Mouse (Mus musculus) intestine, postnatal 0 days (tissue): ENCODE results near the gene Ptprg. TPM values are rescaled to one million over a fixed set of nuclear protein-coding genes. Genes with fewer than 3 reads are reported as not detected.

Experiments
- ATAC-seq: fragments of 200-750 bp; cut with Nextera tagmentation; 2 replicates; pipeline ENCODE4 v1.8.0; 2017; ENCODE audit warnings: mild to moderate bottlenecking, moderate TSS enrichment, moderate library complexity
- H3K27ac ChIP-seq: fragments of 300-500 bp; sonication (generic); 2 replicates; pipeline ENCODE4 v1.5.1; 2014; ENCODE audit warnings: mild to moderate bottlenecking, low read depth, low read length, moderate library complexity
- H3K27me3 ChIP-seq: fragments of 300-500 bp; sonication (generic); replicated peaks from 2 replicates; pipeline ENCODE4 v1.6.1; 2014; ENCODE audit warnings: low read length, mixed read lengths; ENCODE audit not compliant: control insufficient read depth, insufficient read depth
- H3K36me3 ChIP-seq: fragments of 300-500 bp; sonication (generic); 2 replicates; pipeline ENCODE4 v1.6.1; 2014; ENCODE audit warnings: mild to moderate bottlenecking, moderate library complexity; ENCODE audit not compliant: control insufficient read depth, insufficient read depth
- H3K4me1 ChIP-seq: fragments of 300-500 bp; sonication (generic); replicated peaks from 2 replicates; pipeline ENCODE4 v1.6.1; 2014; ENCODE audit warnings: antibody characterized with exemption, low read length, mixed read lengths; ENCODE audit not compliant: control insufficient read depth, insufficient read depth
- H3K4me2 ChIP-seq: fragments of 300-500 bp; sonication (generic); replicated peaks from 2 replicates; pipeline ENCODE4 v1.6.1; 2014; ENCODE audit warnings: low read depth, mild to moderate bottlenecking, moderate library complexity
- H3K4me3 ChIP-seq: fragments of 300-500 bp; sonication (generic); 2 replicates; pipeline ENCODE4 v1.5.1; 2014; ENCODE audit warnings: low read depth, low read length
- H3K9ac ChIP-seq: fragments of 300-500 bp; sonication (generic); 2 replicates; pipeline ENCODE4 v1.6.1; 2014; ENCODE audit warnings: mild to moderate bottlenecking, low read depth, low read length
- H3K9me3 ChIP-seq: fragments of 300-500 bp; sonication (generic); 2 replicates; pipeline ENCODE4 v1.6.1; 2016; ENCODE audit warnings: mixed run types; ENCODE audit not compliant: control insufficient read depth
- CTCF ChIP-seq: sonication (generic); IDR thresholded peaks from 2 replicates; pipeline ENCODE4 v1.5.1; 2016; ENCODE audit warnings: low read depth, mild to moderate bottlenecking, control low read depth, antibody characterized with exemption, moderate library complexity
- WGBS: fragments of 180-500 bp; shearing (Covaris S2); extraction: QIAGEN DNeasy Blood & Tissue Kit; methylation state at CpG from one replicate; pipeline ENCODE4 v1.1.7; 2014; 5-methylcytosine and 5-hydroxymethylcytosine counted together
- polyA plus RNA-seq: library from polyadenylated mRNA; unstranded; fragments of >200 nt; fragmentation: Nextera tagmentation; extraction: Ambion mirVana; gene quantifications from 2 replicates; pipeline ENCODE4 v1.2.1, GENCODE M21; 2015

Ptprg gene
- polyA plus RNA-seq, 1 experiment from 2014 or later: 3.7 TPM

- H3K4me1 ChIP-seq: no peaks in the 10 kb centered on the region
- no peak overlapping the region for H3K4me2 ChIP-seq
- no peak for TF ChIP-seq CTCF
- H3K27ac ChIP-seq: no peak overlapping the region
- no peak overlapping the region for H3K4me3 ChIP-seq
- H3K27me3 ChIP-seq: no peaks in the 10 kb centered on the region
- WGBS: 64% methylated on average over 5 of the region's 5 CpGs
- no peaks in the 10 kb centered on the region for H3K36me3 ChIP-seq
- no peaks in the 10 kb centered on the region for H3K9me3 ChIP-seq
- H3K9ac ChIP-seq: no peak overlapping the region
- ATAC-seq: no peak
These were observed 330.7 kb downstream of the Ptprg start for GRCm38 (mm10) chr14:11883995-11884394.

GRCm38 (mm10) chr14:11886417-11886816, 333.1 kb downstream of the Ptprg start:
- no peaks in the 10 kb centered on the region for H3K27me3 ChIP-seq
- H3K27ac ChIP-seq: no peak overlapping the region
- WGBS: 59% methylated on average over 3 of the region's 3 CpGs
- H3K4me1 ChIP-seq: no peaks in the 10 kb centered on the region
- no peak overlapping the region for H3K4me2 ChIP-seq
- TF ChIP-seq CTCF: no peak
- no peak overlapping the region for H3K9ac ChIP-seq
- no peak overlapping the region for H3K4me3 ChIP-seq
- no peak for ATAC-seq
- no peaks in the 10 kb centered on the region for H3K36me3 ChIP-seq
- H3K9me3 ChIP-seq: no peaks in the 10 kb centered on the region

GRCm38 (mm10) chr14:11890890-11891289, 337.6 kb downstream of the Ptprg start:
- Histone ChIP-seq H3K9me3 (no peaks in the 10 kb centered on the region), H3K4me3 (no peak overlapping the region), H3K36me3 (no peaks in the 10 kb centered on the region), H3K4me1 (no peaks in the 10 kb centered on the region), H3K27me3 (no peaks in the 10 kb centered on the region), H3K4me2 (no peak overlapping the region), H3K9ac (no peak overlapping the region), H3K27ac (no peak overlapping the region)
- no peak for TF ChIP-seq CTCF
- WGBS: 63% methylated on average over 3 of the region's 3 CpGs
- ATAC-seq: no peak

- 60% methylated on average over 9 of the region's 9 CpGs for WGBS
- no peaks in the 10 kb centered on the region for H3K4me1 ChIP-seq
- H3K9me3 ChIP-seq: no peaks in the 10 kb centered on the region
- no peaks in the 10 kb centered on the region for H3K27me3 ChIP-seq
- H3K4me2 ChIP-seq: no peak overlapping the region
- no peak for ATAC-seq
- no peaks in the 10 kb centered on the region for H3K36me3 ChIP-seq
- H3K27ac ChIP-seq: no peak overlapping the region
- H3K4me3 ChIP-seq: no peak overlapping the region
- no peak overlapping the region for H3K9ac ChIP-seq
- no peak for TF ChIP-seq CTCF
These were observed 339.3 kb downstream of the Ptprg start for GRCm38 (mm10) chr14:11892621-11893020.

- ATAC-seq: no peak
These were observed 342.2 kb downstream of the Ptprg start for GRCm38 (mm10) chr14:11895486-11895885.

GRCm38 (mm10) chr14:11902794-11903193, 349.5 kb downstream of the Ptprg start:
- Histone ChIP-seq H3K4me1 (no peaks in the 10 kb centered on the region), H3K4me3 (no peak overlapping the region), H3K27ac (no peak overlapping the region), H3K9ac (no peak overlapping the region), H3K4me2 (no peak overlapping the region), H3K27me3 (no peaks in the 10 kb centered on the region), H3K36me3 (no peaks in the 10 kb centered on the region), H3K9me3 (no peaks in the 10 kb centered on the region)
- TF ChIP-seq CTCF: no peak
- no peak for ATAC-seq
- 62% methylated on average over 2 of the region's 2 CpGs for WGBS

More at GRCm38 (mm10) chr14:11895486-11895885, 342.2 kb downstream of the Ptprg start:
- no peak overlapping the region for H3K9ac ChIP-seq
- WGBS: 61% methylated on average over 13 of the region's 13 CpGs
- H3K27ac ChIP-seq: no peak overlapping the region
- H3K27me3 ChIP-seq: no peaks in the 10 kb centered on the region
- H3K4me1 ChIP-seq: no peaks in the 10 kb centered on the region
- no peaks in the 10 kb centered on the region for H3K36me3 ChIP-seq
- no peaks in the 10 kb centered on the region for H3K9me3 ChIP-seq
- no peak overlapping the region for H3K4me2 ChIP-seq
- TF ChIP-seq CTCF: no peak
- H3K4me3 ChIP-seq: no peak overlapping the region

- WGBS: 85% methylated on average over 5 of the region's 5 CpGs
- Histone ChIP-seq H3K4me2 (no peak overlapping the region), H3K4me3 (no peak overlapping the region), H3K9me3 (no peaks in the 10 kb centered on the region), H3K27ac (no peak overlapping the region), H3K4me1 (no peaks in the 10 kb centered on the region), H3K36me3 (no peaks in the 10 kb centered on the region), H3K9ac (no peak overlapping the region), H3K27me3 (no peaks in the 10 kb centered on the region)
- no peak for ATAC-seq
- no peak for TF ChIP-seq CTCF
These were observed 352.9 kb downstream of the Ptprg start for GRCm38 (mm10) chr14:11906130-11906675.
